Mouse (Mus musculus) midbrain, embryonic 15.5 days (tissue): ENCODE measurements at regions not wholly inside any gene's neighbourhood (a gene's known extent, or its start where the extent isn't known, plus 50 kb on each side); places are given as distances from the start of the nearest gene placed in this dataset.

Experiments used
- ATAC-seq: fragments of 200-750 bp; cut with Nextera tagmentation; replicated peaks from 2 replicates; pipeline ENCODE4 v1.8.0; 2017; ENCODE audit warnings: moderate TSS enrichment
- H3K27ac ChIP-seq: fragments of 300-500 bp; sonication (generic); 2 replicates; pipeline ENCODE4 v1.5.1; 2015; ENCODE audit warnings: mild to moderate bottlenecking, inconsistent platforms
- H3K27me3 ChIP-seq: fragments of 300-500 bp; sonication (generic); replicated peaks from 2 replicates; pipeline ENCODE4 v1.6.1; 2015; ENCODE audit warnings: inconsistent platforms
- H3K36me3 ChIP-seq: fragments of 300-500 bp; sonication (generic); replicated peaks from 2 replicates; pipeline ENCODE4 v1.6.1; 2015; ENCODE audit warnings: inconsistent platforms
- H3K4me1 ChIP-seq: fragments of 300-500 bp; sonication (generic); 2 replicates; pipeline ENCODE4 v1.6.1; 2015; ENCODE audit warnings: inconsistent platforms
- H3K4me2 ChIP-seq: fragments of 300-500 bp; sonication (generic); 2 replicates; pipeline ENCODE4 v1.6.1; 2015; ENCODE audit warnings: inconsistent platforms, mild to moderate bottlenecking, moderate library complexity
- H3K4me3 ChIP-seq: fragments of 300-500 bp; sonication (generic); 2 replicates; pipeline ENCODE4 v1.5.1; 2015; ENCODE audit warnings: mild to moderate bottlenecking, inconsistent platforms
- H3K9ac ChIP-seq: fragments of 300-500 bp; sonication (generic); 2 replicates; pipeline ENCODE4 v1.6.1; 2015; ENCODE audit warnings: mild to moderate bottlenecking, inconsistent platforms
- H3K9me3 ChIP-seq: fragments of 300-500 bp; sonication (generic); 2 replicates; pipeline ENCODE4 v1.6.1; 2016; ENCODE audit warnings: inconsistent platforms
- WGBS: fragments of 180-500 bp; shearing (Covaris S2); methylation state at CpG from one replicate; pipeline ENCODE4 v1.1.7; 2015; ENCODE audit warnings: mixed read lengths; 5-methylcytosine and 5-hydroxymethylcytosine counted together

DNA sequence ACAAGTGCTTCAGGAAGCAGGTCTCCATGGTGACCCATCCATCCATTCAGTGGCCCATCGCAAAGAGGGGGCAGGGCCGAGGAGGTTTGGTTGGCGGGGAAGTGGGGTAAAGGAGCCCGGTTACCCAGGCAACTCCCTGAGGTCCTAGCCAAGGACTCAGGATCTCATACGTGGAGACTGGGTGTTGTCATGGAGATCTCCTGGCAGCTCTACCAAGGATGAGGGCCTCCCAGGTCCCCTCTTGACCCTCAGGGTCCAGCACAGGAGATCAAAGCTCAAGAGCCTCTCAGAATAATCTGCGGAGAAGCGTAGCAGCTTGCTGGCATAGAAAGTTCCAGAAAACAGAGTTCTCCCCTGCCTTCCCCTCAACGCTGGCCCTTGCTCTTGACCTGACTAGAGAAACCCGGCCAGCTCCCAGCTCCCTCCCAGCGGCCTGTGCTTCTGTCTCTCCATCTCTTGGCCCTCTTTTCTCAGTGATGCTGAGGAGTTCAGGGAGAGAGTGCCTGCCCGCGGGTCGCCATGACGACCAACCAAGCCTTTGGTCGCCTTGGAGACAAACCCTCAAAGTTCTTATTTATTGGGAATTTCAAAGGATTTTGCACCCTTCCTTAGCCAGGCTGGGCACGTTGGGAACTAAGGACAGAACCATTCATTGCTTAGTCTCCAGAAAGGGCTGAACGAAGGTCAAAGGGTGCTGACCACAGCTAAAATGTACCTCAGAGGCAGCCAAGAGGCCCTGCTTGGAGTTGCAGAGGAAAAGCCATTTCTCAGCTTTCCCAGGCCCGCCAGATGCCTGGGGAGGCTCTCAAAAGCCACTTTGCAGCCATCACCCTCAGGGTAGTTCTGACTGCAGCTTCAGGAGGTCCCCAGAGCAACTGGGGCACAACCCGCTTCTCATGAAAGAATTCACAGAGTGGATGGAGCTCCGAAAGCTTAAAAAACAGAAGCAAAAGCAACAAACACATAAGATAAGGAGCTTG lies 60.0 kb downstream of the Ubiad1 start:
- H3K9me3 ChIP-seq: no peaks in the 10 kb centered on the region

DNA sequence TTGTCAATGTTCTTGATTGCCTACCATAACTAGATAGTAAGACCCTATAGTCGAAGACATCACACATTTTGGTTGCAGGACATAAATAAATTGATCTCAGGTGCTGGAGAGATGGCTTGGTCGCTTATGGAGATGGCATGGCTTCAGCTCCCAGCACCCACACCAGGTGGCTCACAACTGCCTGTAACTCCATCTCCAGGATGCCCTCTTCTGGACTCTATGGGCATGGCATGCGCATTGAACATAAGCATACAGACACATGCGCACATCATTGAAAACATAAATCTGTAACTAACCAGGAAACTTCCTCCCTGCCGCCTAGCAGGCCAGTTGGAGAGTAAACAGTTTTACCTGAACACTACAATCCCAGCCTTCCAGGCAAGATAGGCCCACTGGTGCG lies 64.0 kb downstream of the Ubiad1 start:
- no peak for ATAC-seq
- 94% methylated on average over 6 of the region's 6 CpGs for WGBS

More for the DNA sequence above, 60.0 kb downstream of the Ubiad1 start:
- Histone ChIP-seq H3K4me3 (no peak overlapping the region), H3K9ac (no peak overlapping the region), H3K4me2 (peak overlapping the region; percentile 17; the same call in 1 of the 2 replicates), H3K36me3 (no peaks in the 10 kb centered on the region), H3K27ac (peak overlapping the region; percentile 76), H3K4me1 (peaks cover 23% of the 10 kb centered on the region), H3K27me3 (no peaks in the 10 kb centered on the region)
- 7% methylated on average over 20 of the region's 20 CpGs for WGBS
- ATAC-seq: peak; percentile 89

DNA sequence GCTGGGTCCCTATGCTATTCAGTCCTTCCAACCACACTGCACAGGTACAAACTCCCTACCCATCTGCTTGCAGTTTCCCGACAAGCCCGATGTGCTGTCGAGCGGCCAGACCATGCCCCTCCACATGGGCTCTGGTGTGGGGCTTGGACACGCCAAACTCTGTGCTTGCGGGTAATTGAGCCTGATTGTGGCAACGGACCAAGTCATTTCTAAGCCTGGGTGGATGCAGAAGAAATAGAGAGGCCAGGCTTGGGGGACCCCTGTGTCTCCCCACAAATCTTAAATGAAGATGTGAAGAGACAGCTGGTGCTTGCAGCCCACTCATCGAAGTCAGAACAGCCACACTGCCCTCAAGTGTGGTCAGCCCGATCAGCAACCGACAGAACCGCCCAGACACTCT lies 66.1 kb downstream of the Ubiad1 start:
- Histone ChIP-seq H3K4me1 (peaks cover 28% of the 10 kb centered on the region), H3K27ac (no peak overlapping the region), H3K27me3 (no peaks in the 10 kb centered on the region), H3K4me2 (no peak overlapping the region), H3K36me3 (no peaks in the 10 kb centered on the region), H3K9ac (no peak overlapping the region), H3K9me3 (no peaks in the 10 kb centered on the region), H3K4me3 (no peak overlapping the region)
- ATAC-seq: no peak
- WGBS: 68% methylated on average over 11 of the region's 11 CpGs

More for the DNA sequence above, 64.0 kb downstream of the Ubiad1 start:
- Histone ChIP-seq H3K4me3 (no peak overlapping the region), H3K4me2 (no peak overlapping the region), H3K36me3 (no peaks in the 10 kb centered on the region), H3K27ac (no peak overlapping the region), H3K27me3 (no peaks in the 10 kb centered on the region), H3K9ac (no peak overlapping the region), H3K9me3 (no peaks in the 10 kb centered on the region), H3K4me1 (peaks cover 45% of the 10 kb centered on the region)

- no peak overlapping the region for H3K27ac ChIP-seq
- no peak overlapping the region for H3K4me2 ChIP-seq
- no peaks in the 10 kb centered on the region for H3K36me3 ChIP-seq
- no peaks in the 10 kb centered on the region for H3K27me3 ChIP-seq
- no peak overlapping the region for H3K4me3 ChIP-seq
- no peaks in the 10 kb centered on the region for H3K9me3 ChIP-seq
- 38% methylated on average over 8 of the region's 8 CpGs for WGBS
- H3K9ac ChIP-seq: no peak overlapping the region
- H3K4me1 ChIP-seq: peaks cover 31% of the 10 kb centered on the region; the same call in 1 of the 2 replicates
- ATAC-seq: peak; percentile 22; the same call in 1 of the 2 replicates
Measured at GRCm38 (mm10) chr4:148377368-148377767, 67.2 kb downstream of the Ubiad1 start.

- no peak overlapping the region for H3K4me3 ChIP-seq
- 37% methylated on average over 3 of the region's 3 CpGs for WGBS
- no peaks in the 10 kb centered on the region for H3K36me3 ChIP-seq
- H3K27ac ChIP-seq: no peak overlapping the region
- ATAC-seq: no peak
- H3K4me2 ChIP-seq: no peak overlapping the region
- peaks cover 31% of the 10 kb centered on the region; the same call in 1 of the 2 replicates for H3K4me1 ChIP-seq
- H3K27me3 ChIP-seq: no peaks in the 10 kb centered on the region
- H3K9me3 ChIP-seq: no peaks in the 10 kb centered on the region
- no peak overlapping the region for H3K9ac ChIP-seq
Measured at GRCm38 (mm10) chr4:148376439-148376838, 68.1 kb downstream of the Ubiad1 start.

GRCm38 (mm10) chr4:148371489-148371888 lies 73.1 kb downstream of the Ubiad1 start:
- no peak for ATAC-seq
- no peak overlapping the region for H3K9ac ChIP-seq
- H3K4me1 ChIP-seq: peaks cover 12% of the 10 kb centered on the region; the same call in 1 of the 2 replicates
- no peaks in the 10 kb centered on the region for H3K27me3 ChIP-seq
- no peak overlapping the region for H3K4me3 ChIP-seq
- no peaks in the 10 kb centered on the region for H3K9me3 ChIP-seq
- H3K36me3 ChIP-seq: no peaks in the 10 kb centered on the region
- no peak overlapping the region for H3K27ac ChIP-seq
- no peak overlapping the region for H3K4me2 ChIP-seq
- 76% methylated on average over 7 of the region's 7 CpGs for WGBS

GRCm38 (mm10) chr4:148367671-148368070 lies 76.9 kb downstream of the Ubiad1 start:
- no peak overlapping the region for H3K4me3 ChIP-seq
- no peaks in the 10 kb centered on the region for H3K4me1 ChIP-seq
- ATAC-seq: no peak
- no peaks in the 10 kb centered on the region for H3K27me3 ChIP-seq
- H3K27ac ChIP-seq: no peak overlapping the region
- 86% methylated on average over 3 of the region's 3 CpGs for WGBS
- H3K9me3 ChIP-seq: no peaks in the 10 kb centered on the region
- no peak overlapping the region for H3K4me2 ChIP-seq
- no peak overlapping the region for H3K9ac ChIP-seq
- no peaks in the 10 kb centered on the region for H3K36me3 ChIP-seq

DNA sequence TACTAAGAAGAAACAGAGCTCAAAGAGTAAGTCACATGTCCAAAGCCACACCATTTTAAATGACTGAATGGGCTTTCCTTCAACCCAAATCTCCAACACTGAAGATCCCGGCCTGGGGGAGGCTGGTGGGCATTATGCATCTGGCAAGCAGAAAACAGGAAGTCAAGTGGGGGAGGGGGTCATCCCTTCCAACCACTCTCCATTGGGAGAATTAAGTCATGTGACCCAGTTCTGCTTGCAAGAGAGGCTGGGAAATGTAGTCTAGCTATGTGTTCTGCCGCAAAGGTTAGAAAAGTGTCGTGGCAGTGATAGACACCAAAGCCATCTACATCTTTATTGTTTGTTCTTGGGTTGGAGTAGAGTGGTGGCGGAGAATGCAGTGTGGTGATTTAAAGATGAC lies 78.0 kb upstream of the Disp3 start:
- Histone ChIP-seq H3K4me2 (no peak overlapping the region), H3K27ac (no peak overlapping the region), H3K4me1 (no peaks in the 10 kb centered on the region), H3K9me3 (no peaks in the 10 kb centered on the region), H3K36me3 (no peaks in the 10 kb centered on the region), H3K27me3 (no peaks in the 10 kb centered on the region), H3K9ac (no peak overlapping the region), H3K4me3 (no peak overlapping the region)
- WGBS: 64% methylated on average over 4 of the region's 4 CpGs
- ATAC-seq: peak; percentile 51

GRCm38 (mm10) chr4:148363366-148364121 lies 75.8 kb upstream of the Disp3 start:
- Histone ChIP-seq H3K27ac (no peak overlapping the region), H3K4me2 (no peak overlapping the region), H3K4me1 (no peaks in the 10 kb centered on the region), H3K36me3 (no peaks in the 10 kb centered on the region), H3K4me3 (no peak overlapping the region), H3K27me3 (no peaks in the 10 kb centered on the region), H3K9ac (no peak overlapping the region), H3K9me3 (no peaks in the 10 kb centered on the region)
- ATAC-seq: no peak
- 86% methylated on average over 10 of the region's 10 CpGs for WGBS

DNA sequence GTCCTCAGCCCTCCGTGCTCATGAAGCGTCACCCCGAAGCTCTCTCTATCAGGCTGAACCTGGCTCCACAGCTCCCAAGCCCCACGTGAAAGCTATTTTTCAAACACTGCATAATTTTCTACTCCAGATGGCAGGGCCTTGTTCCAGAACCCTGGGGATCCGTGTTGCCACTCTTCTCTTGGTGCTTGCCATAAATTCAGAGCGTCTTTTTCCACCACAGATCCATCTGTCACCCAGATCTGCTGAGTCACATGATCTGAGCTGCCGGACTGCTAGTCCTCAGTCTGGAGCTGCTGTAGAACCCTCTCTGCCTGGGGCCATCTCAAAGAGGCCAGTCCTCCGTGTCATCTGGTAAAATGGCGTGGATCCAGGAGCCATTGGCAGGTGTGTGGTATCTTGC lies 73.2 kb upstream of the Disp3 start:
- Histone ChIP-seq H3K4me2 (no peak overlapping the region), H3K27ac (no peak overlapping the region), H3K27me3 (no peaks in the 10 kb centered on the region), H3K36me3 (no peaks in the 10 kb centered on the region), H3K9ac (no peak overlapping the region), H3K9me3 (no peaks in the 10 kb centered on the region), H3K4me1 (peaks cover 19% of the 10 kb centered on the region), H3K4me3 (no peak overlapping the region)
- no peak for ATAC-seq
- WGBS: 61% methylated on average over 9 of the region's 9 CpGs

DNA sequence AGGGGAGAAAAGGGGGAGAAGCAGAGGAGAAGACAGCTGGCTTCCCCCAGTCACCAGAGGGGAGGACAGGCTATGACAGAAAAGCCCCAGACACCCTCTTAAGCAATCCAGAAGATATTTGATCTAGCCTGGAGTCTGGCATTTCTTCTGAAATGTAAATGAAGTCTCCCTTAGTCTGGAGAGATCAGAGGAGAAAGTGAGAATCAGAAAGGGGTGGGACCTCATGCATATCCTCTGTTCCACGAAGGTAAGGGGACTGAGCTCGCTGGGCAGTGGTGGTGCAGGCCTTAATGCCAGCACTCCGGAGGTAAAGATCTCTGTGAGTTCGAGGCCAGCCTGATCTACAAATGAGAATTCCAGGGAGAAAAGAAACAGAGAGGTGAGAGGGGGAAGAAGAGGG lies 70.6 kb upstream of the Disp3 start:
- no peak for ATAC-seq
- H3K9me3 ChIP-seq: no peaks in the 10 kb centered on the region
- no peak overlapping the region for H3K4me2 ChIP-seq
- H3K9ac ChIP-seq: no peak overlapping the region
- H3K4me3 ChIP-seq: no peak overlapping the region
- no peaks in the 10 kb centered on the region for H3K36me3 ChIP-seq
- H3K27ac ChIP-seq: 0 out of 2 replicates have a peak overlapping the region, but pooled peaks have one; percentile 25
- H3K4me1 ChIP-seq: peaks cover 19% of the 10 kb centered on the region
- H3K27me3 ChIP-seq: no peaks in the 10 kb centered on the region
- 41% methylated on average over 4 of the region's 4 CpGs for WGBS

- H3K4me2 ChIP-seq: no peak overlapping the region
- H3K27ac ChIP-seq: 0 out of 2 replicates have a peak overlapping the region, but pooled peaks have one; percentile 34
- H3K9ac ChIP-seq: no peak overlapping the region
- no peaks in the 10 kb centered on the region for H3K27me3 ChIP-seq
- 58% methylated on average over 10 of the region's 10 CpGs for WGBS
- no peaks in the 10 kb centered on the region for H3K36me3 ChIP-seq
- no peak for ATAC-seq
- H3K4me1 ChIP-seq: peaks cover 19% of the 10 kb centered on the region
- no peaks in the 10 kb centered on the region for H3K9me3 ChIP-seq
- H3K4me3 ChIP-seq: no peak overlapping the region
Measured at GRCm38 (mm10) chr4:148357221-148357621, 69.5 kb upstream of the Disp3 start.
